Mouse (Mus musculus) forelimb bud, embryonic 11.5 days (tissue): ENCODE measurements at regions not wholly inside any gene's neighbourhood (a gene's known extent, or its start where the extent isn't known, plus 50 kb on each side); places are given as distances from the start of the nearest gene placed in this dataset.
A peak's percentile ranks its signal among the peaks of the same experiment; 100 is the strongest.
"Not testable (repeated sequence)": the region's sequence is repeated elsewhere in the genome, so short reads cannot be mapped to it uniquely, and the experiment has no call there.

Experiments used
- DNase-seq: peaks from one replicate; pipeline ENCODE4 v3.0.0-alpha.2; 2012; ENCODE audit warnings: low read depth, low spot score

GRCm38 (mm10) chr11:24925135-24925534, 847.3 kb downstream of the Bcl11a start:
- no peak for DNase-seq

DNA sequence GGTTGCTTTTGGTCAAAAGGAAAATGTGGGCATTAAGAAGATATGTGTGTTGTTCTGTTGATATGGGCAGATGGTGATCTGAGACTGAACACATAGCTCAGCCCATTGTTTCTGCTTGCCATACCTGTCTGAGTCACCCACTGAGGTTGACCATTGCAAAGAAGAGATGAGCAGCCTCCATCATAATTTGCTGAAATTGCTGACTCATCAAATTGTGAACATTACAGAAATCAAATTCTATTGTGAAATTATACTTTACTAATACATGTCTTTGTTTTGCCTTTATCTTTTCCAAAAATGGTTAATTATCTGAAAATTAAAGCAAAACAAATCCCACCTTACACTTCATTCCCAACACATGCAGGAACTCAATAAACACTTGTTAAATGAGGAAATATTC, 865.8 kb downstream of the Bcl11a start:
- DNase-seq = no peak

- DNase-seq = no peak
Observed at GRCm38 (mm10) chr11:24951161-24951560, 873.3 kb downstream of the Bcl11a start.

- peak; percentile 51 for DNase-seq
Observed at GRCm38 (mm10) chr11:24972359-24972758, 894.5 kb downstream of the Bcl11a start.

DNA sequence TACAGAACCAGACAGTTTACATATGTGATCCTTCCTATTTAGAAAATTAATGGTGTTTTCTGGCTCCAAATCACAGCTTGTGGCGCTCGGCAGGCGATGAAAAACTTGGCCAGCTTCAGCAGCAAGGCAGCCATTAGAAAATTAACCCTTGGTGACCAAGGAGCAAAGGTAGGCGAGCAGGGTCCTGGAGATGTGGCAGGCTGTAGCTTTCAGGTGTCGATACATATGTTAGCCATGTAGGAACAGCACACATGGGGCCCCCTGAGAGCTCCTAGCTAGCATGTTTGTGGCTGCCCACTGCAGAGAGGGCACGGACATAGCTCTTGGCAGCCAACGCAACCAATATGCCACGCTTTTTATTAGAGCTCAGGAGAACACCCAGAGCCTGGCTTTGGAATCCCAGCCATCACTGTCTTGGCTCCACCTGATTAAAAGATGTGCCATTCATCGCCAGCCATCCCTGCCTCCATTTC, 902.4 kb downstream of the Bcl11a start:
- no peak for DNase-seq

DNA sequence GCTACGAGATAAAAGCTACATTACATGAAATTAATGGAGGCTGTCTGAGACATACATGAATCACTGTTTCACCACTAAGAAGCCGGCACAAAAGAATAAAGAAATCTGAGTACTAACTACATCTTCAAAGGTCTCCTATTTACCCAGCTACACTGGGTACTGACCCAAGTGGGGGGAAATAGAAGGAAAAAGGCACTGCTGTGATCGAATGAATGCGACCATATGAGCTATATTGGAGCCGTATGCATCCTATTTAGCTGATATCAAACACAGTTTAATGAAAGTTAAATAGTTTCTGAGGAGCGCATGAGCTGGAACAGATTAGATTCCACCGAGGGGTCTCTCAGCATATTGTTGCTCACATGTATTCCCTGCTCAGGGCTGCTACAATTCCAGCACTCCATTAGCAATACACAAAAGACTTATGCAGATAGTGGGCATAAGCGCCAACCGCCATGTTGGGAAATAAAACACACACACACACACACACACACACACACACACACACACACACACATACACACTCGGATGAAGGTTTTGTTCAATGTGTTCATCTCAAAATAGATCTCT, 905.3 kb downstream of the Bcl11a start:
- DNase-seq = no peak

- DNase-seq = no peak
Observed at GRCm38 (mm10) chr11:25005491-25005890, 927.6 kb downstream of the Bcl11a start.

DNA sequence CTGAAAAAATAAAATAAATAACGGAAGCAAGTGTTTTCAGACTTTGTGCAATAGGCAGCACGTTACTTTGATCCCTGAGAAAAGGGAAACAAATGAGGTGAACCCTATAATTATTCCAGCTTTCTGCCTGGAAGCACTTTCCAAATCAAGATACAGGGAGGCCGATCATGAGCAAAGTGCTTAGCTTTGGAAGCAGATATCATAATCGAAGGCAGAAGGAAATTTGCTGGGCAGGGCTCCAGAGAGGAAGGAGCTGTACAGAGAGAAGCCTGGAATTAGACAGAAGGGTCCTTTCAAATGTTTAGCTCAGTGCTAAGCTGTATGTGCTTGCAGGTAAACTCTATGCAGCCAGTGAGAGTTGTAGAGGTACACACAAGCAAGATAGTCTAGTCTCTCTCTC, 948.9 kb downstream of the Bcl11a start:
- DNase-seq = no peak

DNA sequence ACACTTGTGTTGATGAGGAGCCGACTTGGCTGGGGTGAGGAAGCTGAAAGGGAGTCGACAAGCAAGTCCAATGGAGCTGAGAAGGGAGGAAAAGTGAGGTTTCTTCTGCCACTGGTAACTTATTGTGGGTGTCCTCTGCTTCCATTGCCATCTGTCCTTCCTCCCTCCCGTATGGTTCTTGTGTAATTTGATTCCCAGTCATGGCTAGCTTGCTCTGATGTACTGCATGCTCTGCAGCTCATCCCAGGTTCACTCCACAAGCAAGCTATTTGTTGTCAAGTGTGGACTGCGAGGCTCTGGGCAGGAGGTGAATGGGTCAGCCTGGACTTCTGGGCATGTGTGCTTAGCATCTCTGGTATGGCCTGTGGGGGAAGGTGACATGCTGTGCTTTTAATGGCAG, 963.1 kb downstream of the Bcl11a start:
- no peak for DNase-seq

DNA sequence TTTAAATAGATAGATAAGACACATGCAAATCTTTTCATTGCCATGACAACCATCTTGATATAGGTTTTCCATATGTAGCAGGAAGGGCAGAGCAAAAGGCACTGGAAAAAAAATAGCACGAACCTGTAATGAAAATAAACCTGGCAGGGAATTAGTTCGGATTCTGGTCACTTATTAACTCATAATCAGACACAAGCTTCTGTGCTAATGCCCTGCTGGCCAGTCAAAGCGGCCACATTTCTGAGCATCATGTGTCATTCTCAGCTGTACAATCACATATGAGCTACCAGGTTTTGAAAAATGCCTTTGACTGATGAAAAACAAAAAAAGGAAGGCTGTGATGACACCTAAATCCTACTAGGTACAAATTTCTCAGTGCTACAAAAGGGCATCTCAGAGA, 964.9 kb downstream of the Bcl11a start:
- no peak for DNase-seq

DNA sequence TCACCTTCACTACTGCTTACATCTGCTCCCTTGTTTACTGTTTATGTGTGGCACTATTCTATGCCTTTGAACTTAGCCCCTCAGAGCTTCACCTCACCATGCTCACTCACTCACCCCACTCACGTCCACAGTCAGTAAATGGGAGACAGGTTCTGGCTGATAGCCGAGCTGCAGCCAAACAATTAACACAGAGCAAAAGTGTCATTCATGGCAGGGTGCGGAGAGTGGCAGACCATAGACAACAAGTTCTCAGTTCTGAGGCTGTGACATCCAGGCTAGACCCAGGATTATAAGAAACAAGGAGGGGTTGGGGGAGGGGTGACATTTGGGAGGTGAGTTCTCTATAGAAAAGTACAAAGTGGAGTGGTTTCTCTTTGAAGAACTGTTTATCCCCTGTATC, 967.5 kb downstream of the Bcl11a start:
- no peak for DNase-seq

- no peak for DNase-seq
Observed at GRCm38 (mm10) chr11:25045977-25046376, 968.1 kb downstream of the Bcl11a start.

- DNase-seq = no peak
Observed at GRCm38 (mm10) chr11:25055698-25056097, 977.8 kb downstream of the Bcl11a start.

DNA sequence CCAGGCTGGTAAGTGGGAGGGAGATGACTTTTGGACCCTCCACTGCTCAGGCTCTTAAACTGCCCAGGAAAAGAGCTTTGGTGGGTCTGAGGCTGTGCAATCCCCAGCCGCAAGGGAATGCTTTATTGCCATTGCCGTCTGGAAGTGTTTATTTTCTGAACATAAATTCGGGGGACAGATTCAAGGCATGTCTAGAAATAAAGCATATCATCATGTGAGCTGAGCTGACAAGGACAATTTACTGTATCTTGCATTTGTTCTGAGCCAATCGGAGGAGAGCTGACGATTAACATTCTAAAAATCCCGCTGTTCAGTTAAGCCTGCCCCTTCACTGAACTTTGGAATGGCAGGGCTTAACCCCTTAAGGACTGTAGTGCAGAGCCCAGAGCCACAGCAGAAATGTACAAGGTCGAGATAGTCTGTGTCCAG, 979.3 kb downstream of the Bcl11a start:
- peak; percentile 69 for DNase-seq

GRCm38 (mm10) chr11:25057543-25057942, 979.7 kb downstream of the Bcl11a start:
- DNase-seq = no peak

- no peak for DNase-seq
Observed at GRCm38 (mm10) chr11:25063042-25063441, 985.2 kb downstream of the Bcl11a start.

GRCm38 (mm10) chr11:25063978-25064377, 986.1 kb downstream of the Bcl11a start:
- no peak for DNase-seq

DNA sequence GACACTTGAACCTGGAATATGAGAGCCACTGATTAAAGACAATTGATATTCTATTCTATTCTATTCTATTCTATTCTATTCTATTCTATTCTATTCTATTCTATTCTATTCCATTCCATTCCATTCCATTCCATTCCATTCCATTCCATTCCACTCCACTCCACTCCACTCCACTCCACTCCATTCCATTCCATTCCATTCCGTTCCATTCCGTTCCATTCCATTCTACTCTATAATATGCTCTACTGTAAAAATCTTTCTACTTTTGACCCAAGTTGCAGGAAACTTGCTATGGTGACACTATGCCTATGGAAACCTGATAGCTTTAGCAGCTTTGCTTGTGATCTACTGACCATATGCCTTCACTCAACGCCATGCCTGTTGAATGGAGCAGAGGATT, 1022.1 kb downstream of the Bcl11a start:
- DNase-seq = not testable (repeated sequence)

DNA sequence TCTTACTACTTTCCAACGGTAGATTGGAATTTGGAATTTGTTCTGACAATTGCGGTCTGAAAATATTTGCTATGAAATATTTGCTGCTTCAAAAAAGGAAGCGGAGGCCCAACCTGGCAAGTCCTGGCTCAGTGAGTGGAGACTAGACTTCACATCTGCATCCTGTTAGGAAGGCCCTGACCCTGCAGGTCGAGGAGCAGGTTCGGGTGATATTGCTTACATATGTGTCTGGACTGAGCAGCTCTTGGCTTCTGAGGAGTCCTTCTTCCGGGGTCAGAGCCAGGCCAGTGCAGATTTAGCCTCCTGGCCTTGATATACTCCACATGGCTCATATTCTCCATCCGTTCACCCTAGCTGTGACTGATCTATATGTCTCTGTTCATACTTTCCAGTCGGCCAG, 1026.6 kb downstream of the Bcl11a start:
- DNase-seq = peak; percentile 85

DNA sequence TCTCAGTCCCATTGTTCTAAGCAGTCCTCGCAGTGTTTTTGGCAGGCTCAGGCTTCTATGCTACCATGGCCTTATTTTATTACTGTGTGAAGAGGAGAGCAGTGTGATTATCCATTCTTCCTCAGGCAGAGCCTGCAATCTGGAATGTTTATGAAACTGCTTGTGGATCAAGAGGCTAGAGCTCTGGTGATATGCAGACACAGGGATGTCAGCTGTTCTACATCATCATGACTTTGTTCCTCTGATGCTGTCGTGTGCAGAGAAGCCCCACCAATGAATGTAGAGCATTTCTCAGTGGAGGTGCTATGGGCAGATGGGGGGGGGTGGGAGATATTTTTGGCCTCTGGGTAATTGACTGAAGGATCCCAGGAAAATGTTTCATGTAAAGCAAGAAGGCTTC, 1046.6 kb downstream of the Bcl11a start:
- DNase-seq = no peak

GRCm38 (mm10) chr11:25142226-25142625, 1064.4 kb downstream of the Bcl11a start:
- DNase-seq = no peak

- no peak for DNase-seq
Observed at GRCm38 (mm10) chr11:25142833-25143232, 1065.0 kb downstream of the Bcl11a start.

GRCm38 (mm10) chr11:25147287-25147686, 1063.3 kb downstream of the 5730522E02Rik start:
- no peak for DNase-seq

DNA sequence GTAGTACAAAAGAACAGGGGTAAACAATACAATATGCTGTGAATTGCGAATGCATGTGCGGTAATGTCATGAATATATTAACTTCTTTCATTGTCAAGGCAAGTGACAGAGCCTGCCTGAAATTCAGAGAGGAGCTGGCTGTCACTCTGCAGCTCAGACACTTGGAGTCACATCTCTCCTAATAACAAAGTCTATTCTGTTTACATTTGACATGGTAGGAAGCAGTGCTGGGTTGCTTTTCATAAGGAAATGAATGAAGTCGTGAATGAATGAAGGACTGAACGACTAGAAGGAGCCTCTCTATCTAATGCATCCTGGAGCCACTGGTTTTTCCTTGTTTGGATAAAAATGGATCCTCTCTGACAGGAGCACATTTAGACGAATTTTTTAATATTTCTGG, 1053.9 kb downstream of the 5730522E02Rik start:
- no peak for DNase-seq
